Mouse (Mus musculus) lung, adult 2 months (tissue): ENCODE results near the gene Stk11. TPM values are rescaled to one million over a fixed set of nuclear protein-coding genes. Genes with fewer than 3 reads are reported as not detected.
A peak's percentile ranks its signal among the peaks of the same experiment; 100 is the strongest.

Experiments
- DNase-seq: peaks from one replicate; pipeline ENCODE4 v3.0.0; 2022
- H3K4me1 ChIP-seq: fragments of 200-500 bp; 2 replicates; pipeline ENCODE4 v1.6.1; 2011; ENCODE audit warnings: low read length; ENCODE audit not compliant: control insufficient read depth, insufficient read depth
- H3K4me3 ChIP-seq: fragments of 200-500 bp; replicated peaks from 2 replicates; pipeline ENCODE3; 2011; ENCODE audit warnings: low read depth, mild to moderate bottlenecking, control low read depth, low read length; ENCODE audit errors: extremely low read depth
- CTCF ChIP-seq: fragments of 200-500 bp; IDR thresholded peaks from 2 replicates; pipeline ENCODE4 v1.5.1; 2011; ENCODE audit warnings: mild to moderate bottlenecking, low read length, control low read depth; ENCODE audit not compliant: insufficient read depth
- POLR2A ChIP-seq: fragments of 200-500 bp; IDR thresholded peaks from 2 replicates; pipeline ENCODE4 v1.6.1; 2011; ENCODE audit warnings: low read depth, mild to moderate bottlenecking, control low read depth, low read length, borderline replicate concordance; ENCODE audit errors: extremely low read depth
- WGBS: fragments of 180-500 bp; shearing (Covaris S2); methylation state at CpG from one replicate; pipeline ENCODE4 v1.1.7; 2018; 5-methylcytosine and 5-hydroxymethylcytosine counted together
- polyA plus RNA-seq: library from polyadenylated mRNA; depleted of rRNA; stranded (reverse); fragments of >200 nt; gene quantifications from 2 replicates; pipeline ENCODE4 v1.2.3, GENCODE M21; 2012

Stk11 gene
- polyA plus RNA-seq, 1 experiment, result 168 TPM

- peaks cover 15% of the 10 kb centered on the region for H3K4me1 ChIP-seq
- no peak for DNase-seq
- H3K4me3 ChIP-seq, result no peak overlapping the region
- TF ChIP-seq CTCF (no peak), POLR2A (no peak)
- 61% methylated on average over 5 of the region's 5 CpGs for WGBS
These were observed 22.9 kb upstream of the Stk11 start for GRCm38 (mm10) chr10:80092690-80093089.

- peaks cover 17% of the 10 kb centered on the region for H3K4me1 ChIP-seq
- no peak for TF ChIP-seq CTCF
- no peak for TF ChIP-seq POLR2A
- 91% methylated on average over 6 of the region's 6 CpGs for WGBS
- no peak overlapping the region for H3K4me3 ChIP-seq
- no peak for DNase-seq
These were observed 21.5 kb upstream of the Stk11 start for GRCm38 (mm10) chr10:80094085-80094484.

- TF ChIP-seq CTCF, result no peak
- no peak for TF ChIP-seq POLR2A
- no peak overlapping the region for H3K4me3 ChIP-seq
- 60% methylated on average over 3 of the region's 3 CpGs for WGBS
- H3K4me1 ChIP-seq, result peaks cover 17% of the 10 kb centered on the region
- no peak for DNase-seq
These were observed 20.9 kb upstream of the Stk11 start for GRCm38 (mm10) chr10:80094684-80095083.

- no peak for TF ChIP-seq CTCF
- H3K4me3 ChIP-seq, result no peak overlapping the region
- WGBS, result 76% methylated on average over 5 of the region's 5 CpGs
- DNase-seq, result no peak
- H3K4me1 ChIP-seq, result peaks cover 23% of the 10 kb centered on the region
These were observed 20.1 kb upstream of the Stk11 start for GRCm38 (mm10) chr10:80095547-80095946.

DNA sequence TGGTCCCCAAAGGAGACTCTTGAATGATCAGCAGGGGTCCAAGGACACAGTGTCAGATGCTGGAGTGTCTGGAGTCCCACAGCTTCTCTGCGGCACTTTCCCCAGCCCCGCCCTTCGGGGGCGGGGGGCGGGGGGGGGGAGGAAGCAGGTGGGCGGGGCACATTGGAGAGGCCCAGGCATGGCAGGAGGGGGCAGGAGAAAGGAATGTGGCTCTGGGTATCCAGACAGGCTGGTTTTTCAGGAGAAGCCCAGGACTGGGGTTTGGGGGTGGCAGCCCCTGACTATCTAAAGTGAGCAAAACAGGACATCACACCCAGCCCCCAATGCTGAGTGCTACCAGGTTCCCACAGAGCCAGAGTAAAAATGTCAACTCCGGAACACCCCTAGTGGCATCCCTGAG lies 18.3 kb upstream of the Stk11 start:
- Histone ChIP-seq H3K4me1 (peaks cover 32% of the 10 kb centered on the region), H3K4me3 (no peak overlapping the region)
- TF ChIP-seq POLR2A (no peak), CTCF (no peak)
- WGBS, result 19% methylated on average over 3 of the region's 7 CpGs
- DNase-seq, result no peak

DNA sequence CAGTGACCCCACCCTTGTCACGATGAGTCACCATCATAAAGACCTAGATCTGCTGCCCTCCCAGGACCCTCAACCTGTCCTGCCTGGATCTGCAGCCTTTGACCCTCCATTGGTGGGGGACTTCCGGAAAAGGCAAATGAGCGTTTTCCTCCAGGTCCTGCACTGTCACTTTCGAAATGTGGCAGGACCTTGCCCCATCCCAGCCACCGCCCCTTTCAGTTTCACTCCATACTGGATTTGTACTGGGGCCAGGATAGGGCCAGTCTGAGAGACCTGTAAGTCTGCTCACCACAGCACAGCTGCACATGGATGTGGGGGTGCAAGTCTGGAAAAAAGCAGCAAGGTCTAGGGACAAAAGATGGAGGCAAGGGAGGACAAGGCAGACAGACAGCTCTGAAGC lies 17.0 kb upstream of the Stk11 start:
- 53% methylated on average over 5 of the region's 5 CpGs for WGBS
- Histone ChIP-seq H3K4me1 (peaks cover 32% of the 10 kb centered on the region), H3K4me3 (no peak overlapping the region)
- no peak for TF ChIP-seq POLR2A
- TF ChIP-seq CTCF, result no peak
- peak; percentile 24 for DNase-seq

- no peak for DNase-seq
- TF ChIP-seq POLR2A (no peak), CTCF (no peak)
- 20% methylated on average over 11 of the region's 11 CpGs for WGBS
- H3K4me1 ChIP-seq, result peaks cover 27% of the 10 kb centered on the region
- peak overlapping the region; percentile 38 for H3K4me3 ChIP-seq
These were observed 14.6 kb upstream of the Stk11 start for GRCm38 (mm10) chr10:80100982-80101381.

GRCm38 (mm10) chr10:80102216-80102915 lies 13.2 kb upstream of the Stk11 start:
- Histone ChIP-seq H3K4me1 (peaks cover 27% of the 10 kb centered on the region), H3K4me3 (peak overlapping the region; percentile 96)
- DNase-seq, result peak; percentile 88
- TF ChIP-seq CTCF (no peak), POLR2A (peak; percentile 71)
- under 1% methylated on average over 59 of the region's 59 CpGs for WGBS

DNA sequence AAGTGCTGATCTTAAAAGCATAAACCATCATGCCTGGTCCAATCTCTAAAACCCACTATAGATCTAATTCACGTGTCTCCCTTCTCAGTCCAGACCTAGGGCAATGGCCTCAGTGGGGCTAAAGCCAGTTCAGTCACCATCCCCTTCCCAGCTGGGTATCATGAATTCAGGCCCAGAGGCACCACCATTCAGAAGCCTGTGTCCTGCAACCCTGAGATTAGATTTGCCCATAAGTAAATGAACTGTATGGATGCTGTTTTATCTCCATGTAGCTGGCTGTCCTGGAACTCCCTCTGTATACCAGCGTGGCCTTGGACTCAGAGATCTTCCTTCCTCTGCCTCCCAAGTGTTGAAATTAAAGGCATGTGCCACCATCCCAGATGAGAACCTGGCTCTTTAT lies 12.6 kb upstream of the Stk11 start:
- no peak for DNase-seq
- WGBS, result 84% methylated on average over 2 of the region's 2 CpGs
- H3K4me3 ChIP-seq, result no peak overlapping the region

GRCm38 (mm10) chr10:80104181-80104580 lies 11.4 kb upstream of the Stk11 start:
- no peak for DNase-seq
- 66% methylated on average over 3 of the region's 3 CpGs for WGBS
- TF ChIP-seq CTCF (no peak), POLR2A (no peak)
- H3K4me3 ChIP-seq, result no peak overlapping the region
- H3K4me1 ChIP-seq, result peaks cover 20% of the 10 kb centered on the region

More for the DNA sequence above, 12.6 kb upstream of the Stk11 start:
- no peak for TF ChIP-seq POLR2A
- no peak for TF ChIP-seq CTCF
- peaks cover 23% of the 10 kb centered on the region for H3K4me1 ChIP-seq

DNA sequence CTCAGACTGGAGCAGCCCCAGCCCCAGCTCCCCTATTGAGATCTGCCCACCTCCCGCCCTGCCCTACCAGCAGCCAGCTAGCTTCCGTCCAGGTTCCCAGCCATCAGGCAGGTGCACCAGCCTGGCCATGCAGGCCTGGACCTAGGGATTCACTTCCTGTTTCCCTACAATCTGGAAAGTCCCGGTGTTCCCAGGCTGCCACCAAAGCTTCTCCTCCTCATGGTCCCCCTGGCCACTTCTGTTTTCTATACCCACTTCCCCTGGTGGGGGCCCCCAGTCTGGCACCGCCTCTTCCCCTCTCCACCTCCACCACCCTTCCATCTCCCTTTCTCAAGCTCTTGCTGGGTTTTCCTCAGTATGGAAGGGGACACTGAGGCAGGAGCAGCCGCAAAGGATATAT lies 10.1 kb upstream of the Stk11 start, which contains the start of gene Sbno2:
Gene Sbno2 (minus strand): TSS at position 112 of the 400 bp plus-strand sequence.
- peaks cover 14% of the 10 kb centered on the region for H3K4me1 ChIP-seq
- no peak within 1 kb of the TSS for H3K4me3 ChIP-seq
- WGBS, result 61% methylated on average over 5 of the region's 5 CpGs
- no peak for DNase-seq
- TF ChIP-seq CTCF, result no peak
- TF ChIP-seq POLR2A, result no peak
